Mouse (Mus musculus): Measurements from ENCODE around the gene Akr1a1.

Akr1a1 gene

DNA sequence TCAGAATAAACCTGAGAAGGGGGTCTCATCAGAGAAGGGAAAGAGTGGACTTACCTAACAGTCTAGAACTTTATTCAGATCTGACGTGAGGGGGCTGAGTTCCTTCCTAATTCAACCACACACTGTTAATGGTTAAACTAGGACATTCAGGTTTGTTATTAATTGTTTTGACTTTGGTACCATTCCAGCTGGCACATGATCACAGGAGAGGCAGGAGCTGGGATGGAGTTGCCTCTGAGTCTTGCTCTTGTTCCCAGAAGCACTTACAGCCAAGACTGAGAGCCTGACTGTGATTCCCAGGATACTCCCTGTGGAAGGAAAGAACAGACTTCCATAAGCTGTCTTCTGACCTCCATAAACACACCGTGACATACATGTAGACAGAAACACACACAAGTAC lies 8.0 kb upstream of the Akr1a1 start:
- DNase-seq (ENCODE audit: low read depth, low spot score) = no peak

DNA sequence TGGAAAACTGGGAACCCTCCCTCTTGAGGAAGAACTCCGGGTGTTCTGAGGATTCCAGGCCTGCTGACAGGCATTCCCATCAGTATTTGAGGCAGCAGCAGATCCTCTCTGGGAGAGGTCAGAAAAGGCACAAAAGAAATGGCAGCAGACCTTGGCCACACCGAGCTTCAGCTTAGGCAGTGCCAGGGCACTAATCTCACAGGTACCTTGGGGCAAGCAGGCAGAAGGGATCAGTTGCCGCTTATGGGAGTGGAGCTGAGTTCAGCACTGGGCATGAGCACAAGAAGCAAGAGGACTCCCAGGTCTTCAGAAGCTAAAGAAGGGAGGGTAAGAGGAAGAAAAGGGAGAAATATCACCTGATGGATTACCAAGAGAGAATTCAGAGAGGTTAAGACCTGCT lies 6.5 kb upstream of the Akr1a1 start:
- DNase-seq (ENCODE audit: low read depth, low spot score) = no peak

DNA sequence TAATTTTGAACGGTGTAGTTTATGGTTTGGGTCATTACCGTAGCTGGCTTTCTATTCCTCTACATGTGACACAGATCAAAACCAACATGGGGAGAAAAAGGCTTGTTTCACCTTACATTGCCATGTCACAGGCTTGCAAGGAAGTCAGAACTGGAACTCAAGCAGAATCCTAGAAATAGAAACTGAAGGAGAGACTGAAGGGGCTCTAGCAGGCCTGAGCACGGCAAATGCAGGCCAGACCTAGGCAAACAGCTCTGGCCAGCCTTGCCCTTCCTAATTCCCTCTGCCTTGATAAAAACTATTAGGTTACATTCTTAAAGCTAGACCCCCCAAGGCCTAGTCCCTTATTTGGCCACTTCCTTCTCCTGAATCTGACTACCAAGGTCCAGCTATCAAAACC lies 4.2 kb upstream of the Akr1a1 start:
- DNase-seq (ENCODE audit: low read depth, low spot score) = no peak

DNA sequence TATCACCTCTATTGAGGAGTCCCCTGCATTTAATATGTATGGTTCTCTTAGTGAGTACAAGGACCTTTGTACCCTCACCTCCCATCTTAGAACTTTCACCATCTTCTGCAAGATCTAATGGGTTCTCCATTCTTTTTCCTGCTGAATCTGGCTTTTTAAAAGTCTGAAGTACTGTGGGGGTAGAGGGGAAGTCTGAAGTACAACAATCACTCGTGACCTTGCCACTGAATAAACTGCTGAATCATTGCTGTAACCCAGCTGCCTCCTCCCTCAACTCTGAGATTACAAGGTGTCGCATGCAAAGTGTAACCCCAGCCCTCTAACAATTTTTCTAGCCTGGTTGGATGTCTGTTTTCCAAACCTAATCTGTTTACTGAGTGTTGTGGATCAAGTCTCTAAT lies 3.6 kb upstream of the Akr1a1 start:
- DNase-seq (ENCODE audit: low read depth, low spot score) = no peak

DNA sequence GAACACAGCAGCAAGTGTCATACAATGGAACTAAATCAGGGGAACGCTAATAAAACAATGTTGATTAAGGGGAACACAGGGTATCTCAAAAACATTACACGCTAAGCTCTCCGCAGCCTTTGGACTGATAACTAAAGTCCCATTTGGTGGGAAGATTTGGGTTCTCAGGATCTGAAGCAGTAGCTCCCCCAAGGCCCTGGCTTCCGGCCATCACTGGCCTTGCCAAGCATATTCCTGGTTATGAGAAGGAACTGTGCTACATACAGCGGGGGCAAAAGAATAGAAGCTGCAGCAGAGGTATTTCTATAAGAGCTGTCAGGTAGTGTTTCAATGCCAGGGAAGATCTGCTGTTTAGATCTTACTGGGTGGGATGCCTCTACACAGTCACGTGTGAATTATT lies 1.7 kb upstream of the Akr1a1 start:
- no peak for DNase-seq (ENCODE audit: low read depth, low spot score)

GRCm38 (mm10) chr4:116651797-116652135 lies 286 bp upstream of the Akr1a1 start:
- DNase-seq (ENCODE audit: low read depth, low spot score) = no peak

DNA sequence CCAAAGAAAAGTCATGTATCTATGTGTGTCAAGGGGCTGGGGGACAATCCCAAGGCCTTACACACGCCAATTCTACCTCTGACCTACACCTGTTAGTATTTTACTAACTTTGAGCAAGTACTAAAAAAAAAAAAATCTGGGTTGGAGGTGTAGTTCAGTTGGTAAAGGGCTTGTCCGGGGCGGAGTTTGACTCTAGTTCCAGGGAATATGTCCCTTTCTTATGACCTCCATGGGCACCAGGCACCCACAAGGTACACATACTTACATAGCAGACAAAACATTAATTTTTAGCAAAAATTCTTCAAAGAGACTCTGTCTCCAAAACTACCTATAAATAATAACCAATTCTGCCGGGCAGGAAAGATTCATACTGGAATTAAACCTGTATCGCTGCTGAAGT lies 1.1 kb downstream of the Akr1a1 start:
- no peak for DNase-seq (ENCODE audit: low read depth, low spot score)

- no peak for DNase-seq (ENCODE audit: low read depth, low spot score)
Observed at GRCm38 (mm10) chr4:116649411-116649810, 2.1 kb downstream of the Akr1a1 start.

GRCm38 (mm10) chr4:116645624-116646023 lies 5.9 kb downstream of the Akr1a1 start:
- no peak for DNase-seq (ENCODE audit: low read depth, low spot score)

DNA sequence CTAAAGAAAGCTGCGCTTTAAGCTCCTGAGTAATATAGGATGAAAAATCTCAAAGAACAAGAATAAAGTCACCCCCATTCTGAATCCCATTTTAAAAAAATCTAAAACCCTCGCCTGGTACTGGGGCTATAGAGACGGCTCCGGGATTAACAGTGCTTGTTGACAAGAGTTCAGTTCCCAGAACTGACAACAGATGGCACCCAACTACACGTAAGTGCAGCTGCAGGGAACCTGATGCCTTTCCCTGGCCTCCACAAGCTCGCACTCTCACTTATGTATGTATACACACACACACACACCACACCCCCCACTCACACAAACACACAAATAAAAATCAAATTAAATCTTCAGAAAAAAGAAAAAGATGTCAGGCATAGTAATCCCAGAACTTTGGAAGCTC lies 7.2 kb downstream of the Akr1a1 start:
- peak; percentile 39 for DNase-seq (ENCODE audit: low read depth, low spot score)

- no peak for DNase-seq (ENCODE audit: low read depth, low spot score)
Observed at GRCm38 (mm10) chr4:116642071-116642470, 9.4 kb downstream of the Akr1a1 start.

- no peak for DNase-seq (ENCODE audit: low read depth, low spot score)
Observed at GRCm38 (mm10) chr4:116638821-116639220, 12.7 kb downstream of the Akr1a1 start.

DNA sequence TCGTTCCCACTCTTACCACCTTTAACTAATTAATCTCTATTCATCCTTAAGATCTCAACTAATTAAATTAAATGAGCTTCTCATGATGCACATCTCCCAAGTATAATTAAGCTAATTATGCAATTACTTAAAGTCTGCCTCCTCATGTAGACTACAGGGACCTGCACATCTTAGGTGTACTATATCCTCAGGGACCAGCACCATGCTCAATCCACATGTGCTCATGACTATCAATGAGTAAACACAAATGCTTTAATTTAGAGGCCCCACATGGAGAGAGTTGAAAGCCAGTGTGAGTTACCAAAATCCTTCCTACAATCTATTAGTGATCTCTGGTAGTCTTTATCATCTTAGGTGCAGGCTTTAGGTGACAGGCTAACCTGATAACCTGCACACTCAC lies 16.3 kb downstream of the Akr1a1 start:
- DNase-seq (ENCODE audit: low read depth, low spot score) = no peak

DNA sequence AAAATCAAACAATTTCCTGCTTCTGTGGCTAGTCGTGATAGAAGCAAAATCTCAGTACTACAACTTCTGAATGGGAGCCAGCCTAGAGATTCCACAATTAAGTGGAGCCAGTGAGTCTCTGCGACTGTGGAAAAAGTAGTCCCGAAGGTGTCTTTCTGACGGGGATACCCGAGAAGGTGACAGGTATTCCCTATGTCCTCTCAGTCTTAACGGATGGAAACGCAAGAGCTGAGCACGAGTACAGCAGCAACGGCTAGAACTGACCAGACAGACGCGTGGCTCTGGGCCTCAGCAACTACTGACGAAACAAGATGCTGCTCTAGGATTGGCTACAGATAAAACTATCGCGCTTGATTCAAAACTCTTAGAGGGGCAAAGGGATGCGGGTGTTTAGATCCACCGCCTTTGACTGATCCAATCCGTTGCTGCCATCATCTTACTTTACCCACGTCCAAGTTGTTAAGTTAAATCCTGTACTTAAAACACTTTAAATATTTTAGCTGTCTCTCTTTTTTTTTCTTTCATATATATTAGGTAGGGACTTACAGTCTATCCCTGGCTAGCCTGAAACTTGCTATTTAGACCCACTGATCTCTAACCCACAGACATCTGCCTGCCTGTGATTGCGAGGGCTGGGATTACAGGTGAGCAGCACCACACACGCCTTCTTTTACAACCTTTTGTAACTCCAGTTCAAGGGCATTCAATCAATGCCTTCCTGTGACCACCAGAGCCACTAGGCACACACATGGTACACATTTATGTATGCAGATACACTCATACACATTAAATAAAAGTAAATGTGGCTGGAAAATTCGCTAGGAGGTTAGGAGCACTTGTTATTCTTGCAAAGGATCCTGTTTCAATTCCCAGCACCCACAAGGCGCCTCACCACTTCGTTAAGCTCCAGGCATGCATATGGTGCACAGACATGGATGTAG lies 23.5 kb downstream of the Akr1a1 start, which contains the start of gene Nasp:
TSS of gene Nasp (minus strand) at position 220 of the 941 bp plus-strand sequence.
- DNase-seq (ENCODE audit: low read depth, low spot score) = peak; percentile 95

- peak; percentile 96 for DNase-seq (ENCODE audit: low read depth, low spot score)
Observed at GRCm38 (mm10) chr4:116627359-116627716, 24.1 kb downstream of the Akr1a1 start.

DNA sequence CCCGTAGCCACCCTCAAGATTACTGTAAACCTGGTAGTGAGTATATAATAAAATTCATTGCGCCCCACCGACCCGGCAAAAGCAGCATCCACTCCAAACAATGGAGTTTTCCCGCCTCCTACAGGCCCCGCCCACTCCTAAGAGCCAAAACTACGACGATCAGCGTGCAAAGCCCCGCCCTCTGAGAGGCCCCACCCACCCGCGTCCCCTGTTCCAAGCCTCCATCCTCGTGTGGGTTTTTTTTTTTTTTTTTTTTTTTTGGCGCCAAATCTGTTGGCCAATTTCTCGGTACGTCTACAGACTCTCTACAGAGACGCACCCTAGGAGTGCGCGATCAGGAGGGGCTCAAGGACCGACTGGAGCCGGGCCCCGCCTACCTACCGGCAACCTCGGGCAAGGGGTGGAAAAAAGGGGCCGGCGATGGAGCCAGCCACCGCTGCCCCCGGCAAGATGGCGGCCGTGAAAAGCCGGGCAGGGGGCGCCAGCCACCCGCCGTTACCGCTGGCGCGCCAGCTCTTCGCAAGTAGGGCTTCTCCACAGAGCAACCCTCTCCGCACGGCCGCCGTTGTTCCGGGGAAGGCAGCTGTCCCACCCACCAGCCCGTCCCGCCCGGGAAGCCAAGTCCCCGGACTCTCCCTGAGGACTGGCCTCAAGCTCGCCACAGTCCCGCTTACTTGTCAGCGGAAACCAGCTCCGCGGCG lies 24.7 kb downstream of the Akr1a1 start:
- DNase-seq (ENCODE audit: low read depth, low spot score) = peak; percentile 94

- no peak for DNase-seq (ENCODE audit: low read depth, low spot score)
Observed at GRCm38 (mm10) chr4:116624831-116625230, 26.6 kb downstream of the Akr1a1 start.

DNA sequence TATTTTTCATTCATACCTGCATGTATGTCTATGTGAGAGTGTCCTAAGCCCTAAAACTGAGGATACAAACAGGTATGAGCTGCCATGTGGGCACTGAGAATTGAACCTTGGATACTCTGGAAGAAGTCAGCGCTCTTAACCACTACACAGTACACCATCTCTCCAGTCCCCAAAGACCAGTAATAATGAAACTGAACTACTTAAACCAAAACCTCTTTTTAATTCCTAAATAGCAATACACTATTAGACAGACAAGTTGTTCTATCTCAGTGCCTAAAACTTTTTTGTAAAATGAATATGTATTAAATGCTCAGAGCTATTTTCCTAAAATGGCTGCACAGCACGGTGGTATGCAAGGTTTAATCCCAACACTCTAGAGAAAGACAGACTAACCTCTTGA lies 36.2 kb downstream of the Akr1a1 start:
- peak; percentile 37 for DNase-seq (ENCODE audit: low read depth, low spot score)

- no peak for DNase-seq (ENCODE audit: low read depth, low spot score)
Observed at GRCm38 (mm10) chr4:116612621-116613020, 38.9 kb downstream of the Akr1a1 start.

- peak; percentile 92 for DNase-seq (ENCODE audit: low read depth, low spot score)
Observed at GRCm38 (mm10) chr4:116596978-116597881, 54.2 kb downstream of the Akr1a1 start.

GRCm38 (mm10) chr4:116596379-116596778 lies 55.1 kb downstream of the Akr1a1 start, which contains the start of gene Ccdc17:
Gene Ccdc17 (plus strand): TSS chr4:116596654.
- peak; percentile 59 for DNase-seq (ENCODE audit: low read depth, low spot score)

GRCm38 (mm10) chr4:116595793-116596192 lies 55.7 kb downstream of the Akr1a1 start:
- peak; percentile 35 for DNase-seq (ENCODE audit: low read depth, low spot score)

Measured in A20 (cell line).